Mouse (Mus musculus) neural tube, embryonic 14.5 days (tissue): ENCODE measurements at regions not wholly inside any gene's neighbourhood (a gene's known extent, or its start where the extent isn't known, plus 50 kb on each side); places are given as distances from the start of the nearest gene placed in this dataset.

Source experiments
- ATAC-seq: fragments of 200-750 bp; cut with Nextera tagmentation; 2 replicates; pipeline ENCODE4 v1.8.0; 2017; ENCODE audit warnings: low read depth, mild to moderate bottlenecking, moderate TSS enrichment, moderate library complexity
- H3K27ac ChIP-seq: fragments of 300-500 bp; sonication (generic); 2 replicates; pipeline ENCODE4 v1.5.1; 2014; ENCODE audit warnings: low read depth, mild to moderate bottlenecking, control low read depth, low read length, moderate library complexity, mixed read lengths
- H3K27me3 ChIP-seq: fragments of 300-500 bp; sonication (generic); 2 replicates; pipeline ENCODE4 v1.6.1; 2014; ENCODE audit warnings: low read length; ENCODE audit not compliant: control insufficient read depth, insufficient read depth
- H3K36me3 ChIP-seq: fragments of 300-500 bp; sonication (generic); 2 replicates; pipeline ENCODE4 v1.6.1; 2014; ENCODE audit warnings: low read length, mixed read lengths; ENCODE audit not compliant: control insufficient read depth, insufficient read depth
- H3K4me1 ChIP-seq: fragments of 300-500 bp; sonication (generic); 2 replicates; pipeline ENCODE4 v1.6.1; 2014; ENCODE audit warnings: low read length; ENCODE audit not compliant: control insufficient read depth, insufficient read depth
- H3K4me2 ChIP-seq: fragments of 300-500 bp; sonication (generic); 2 replicates; pipeline ENCODE4 v1.6.1; 2014; ENCODE audit warnings: mild to moderate bottlenecking, low read depth, low read length, control low read depth
- H3K4me3 ChIP-seq: fragments of 300-500 bp; sonication (generic); 2 replicates; pipeline ENCODE4 v1.5.1; 2014; ENCODE audit warnings: low read depth, low read length, control low read depth, mixed read lengths
- H3K9ac ChIP-seq: fragments of 300-500 bp; sonication (generic); replicated peaks from 2 replicates; pipeline ENCODE4 v1.6.1; 2014; ENCODE audit warnings: low read depth, mild to moderate bottlenecking, control low read depth, low read length, mixed read lengths
- H3K9me3 ChIP-seq: fragments of 300-500 bp; sonication (generic); 2 replicates; pipeline ENCODE4 v1.6.1; 2016; ENCODE audit warnings: low read length; ENCODE audit not compliant: control insufficient read depth
- WGBS: fragments of 180-500 bp; shearing (Covaris S2); extraction: QIAGEN DNeasy Blood & Tissue Kit; methylation state at CpG from one replicate; pipeline ENCODE4 v1.1.7; 2014; 5-methylcytosine and 5-hydroxymethylcytosine counted together

DNA sequence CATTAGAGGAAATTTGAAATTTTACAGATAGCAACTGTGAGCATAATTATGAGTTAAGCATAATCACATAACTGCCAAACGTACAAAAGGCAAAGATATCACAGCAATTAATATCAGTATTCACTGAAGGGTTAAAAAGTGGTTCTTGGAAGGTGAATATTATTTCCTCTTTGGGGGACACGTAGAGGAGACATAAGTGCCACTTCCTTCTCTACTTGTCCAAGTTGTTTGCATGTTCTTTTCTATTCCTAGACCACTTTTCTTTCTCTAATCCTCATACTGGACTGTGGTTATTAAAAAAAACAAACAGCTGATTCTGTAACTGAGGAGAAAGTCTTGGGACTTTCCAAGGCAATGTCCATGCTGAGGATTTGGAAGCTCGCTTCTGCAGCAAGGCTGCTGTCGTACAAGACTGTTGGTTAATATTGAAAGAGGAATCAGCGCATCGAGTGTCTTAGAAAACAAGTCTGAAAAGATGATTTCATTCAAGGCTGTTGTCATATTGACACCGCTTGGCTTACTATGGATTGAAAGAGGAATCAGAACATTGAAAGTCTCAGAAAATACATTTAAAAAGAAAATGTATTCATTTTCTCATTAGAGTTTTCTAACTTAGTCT lies 61.7 kb upstream of the Tent5a start:
- WGBS: 91% methylated on average over 7 of the region's 7 CpGs
- no peaks in the 10 kb centered on the region for H3K27me3 ChIP-seq

DNA sequence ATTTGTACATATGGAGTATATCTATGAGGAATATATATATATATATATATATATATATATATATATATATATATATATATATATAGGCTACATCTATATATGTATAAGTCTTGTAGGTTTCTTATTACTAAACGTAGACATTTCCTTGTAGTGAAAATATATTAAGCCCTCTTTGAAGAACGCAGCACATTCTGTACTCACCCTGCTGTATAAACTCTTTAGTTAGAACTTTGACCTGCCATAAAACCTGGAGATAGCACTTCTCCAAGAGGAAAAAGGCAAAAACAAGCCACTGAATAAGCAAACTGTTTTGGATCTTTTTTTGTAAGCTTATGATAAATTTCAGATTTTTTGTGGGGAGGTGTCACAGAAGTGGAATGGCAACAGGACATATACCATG lies 55.3 kb upstream of the Tent5a start:
- Histone ChIP-seq H3K27ac (no peak overlapping the region), H3K4me3 (no peak overlapping the region), H3K4me1 (no peaks in the 10 kb centered on the region), H3K36me3 (no peaks in the 10 kb centered on the region), H3K27me3 (no peaks in the 10 kb centered on the region), H3K9ac (no peak overlapping the region), H3K4me2 (no peak overlapping the region), H3K9me3 (no peaks in the 10 kb centered on the region)
- 96% methylated on average over 2 of the region's 2 CpGs for WGBS
- ATAC-seq: no peak

More for the DNA sequence above, 61.7 kb upstream of the Tent5a start:
- Histone ChIP-seq H3K4me2 (no peak overlapping the region), H3K9me3 (no peaks in the 10 kb centered on the region), H3K4me3 (no peak overlapping the region), H3K27ac (no peak overlapping the region), H3K4me1 (no peaks in the 10 kb centered on the region), H3K36me3 (no peaks in the 10 kb centered on the region), H3K9ac (no peak overlapping the region)
- ATAC-seq: no peak

DNA sequence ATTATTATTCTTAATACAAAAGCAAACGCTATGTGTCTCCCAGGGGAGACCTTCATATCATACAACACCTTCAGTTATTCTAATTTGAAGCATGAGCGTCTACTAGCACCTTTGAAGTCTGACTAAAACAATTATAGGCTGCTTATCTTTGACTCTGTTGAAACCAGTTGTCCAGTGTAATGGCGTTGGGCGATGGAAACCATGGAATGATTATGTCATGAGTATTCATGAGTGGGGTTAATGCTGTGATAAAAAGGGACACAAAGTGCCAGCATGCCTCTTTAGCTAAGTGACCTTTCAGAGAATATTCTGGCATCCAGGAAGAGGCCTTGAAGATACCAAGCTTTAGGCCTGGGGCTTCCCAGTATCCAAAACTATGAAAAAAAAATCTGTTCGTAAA lies 53.6 kb upstream of the Tent5a start:
- 80% methylated on average over 5 of the region's 5 CpGs for WGBS
- Histone ChIP-seq H3K4me2 (no peak overlapping the region), H3K36me3 (no peaks in the 10 kb centered on the region), H3K4me3 (no peak overlapping the region), H3K27ac (no peak overlapping the region), H3K27me3 (no peaks in the 10 kb centered on the region), H3K4me1 (no peaks in the 10 kb centered on the region), H3K9ac (no peak overlapping the region), H3K9me3 (no peaks in the 10 kb centered on the region)
- ATAC-seq: no peak

DNA sequence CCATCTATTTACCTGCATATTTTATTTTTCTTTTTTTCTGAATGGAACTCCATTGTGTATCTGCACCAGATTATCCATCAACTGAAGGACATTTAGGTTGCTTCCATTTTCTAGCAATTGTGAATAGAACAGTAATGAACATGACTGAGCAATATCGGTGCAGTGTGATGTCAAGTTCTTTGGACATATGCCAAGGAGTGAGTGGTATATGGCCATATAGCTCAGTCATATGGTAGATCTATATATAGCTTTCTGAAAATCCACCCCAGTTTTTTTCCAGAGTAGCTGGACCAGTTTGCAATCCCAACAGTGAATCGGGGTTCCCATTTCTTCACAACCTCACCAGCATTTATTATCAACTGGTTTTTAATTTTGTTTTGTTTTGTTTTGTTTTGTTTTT lies 52.0 kb upstream of the Tent5a start:
- H3K36me3 ChIP-seq: no peaks in the 10 kb centered on the region
- H3K27ac ChIP-seq: no peak overlapping the region
- no peaks in the 10 kb centered on the region for H3K4me1 ChIP-seq
- 89% methylated on average over 2 of the region's 2 CpGs for WGBS
- no peaks in the 10 kb centered on the region for H3K27me3 ChIP-seq
- H3K9me3 ChIP-seq: no peaks in the 10 kb centered on the region
- no peak for ATAC-seq
- H3K4me2 ChIP-seq: no peak overlapping the region
- no peak overlapping the region for H3K4me3 ChIP-seq
- no peak overlapping the region for H3K9ac ChIP-seq
